Mouse (Mus musculus) liver, embryonic 12.5 days (tissue): ENCODE data around the gene Gm45783. TPM values are rescaled to one million over a fixed set of nuclear protein-coding genes. Genes with fewer than 3 reads are reported as not detected.
"Not testable (repeated sequence)": the region's sequence is repeated elsewhere in the genome, so short reads cannot be mapped to it uniquely, and the experiment has no call there.

Source experiments
- ATAC-seq: fragments of 200-750 bp; cut with Nextera tagmentation; 2 replicates; pipeline ENCODE4 v1.8.0; 2017; ENCODE audit warnings: moderate number of reproducible peaks, mild to moderate bottlenecking, moderate library complexity
- H3K27ac ChIP-seq: fragments of 300-500 bp; sonication (generic); 2 replicates; pipeline ENCODE4 v1.5.1; 2016; ENCODE audit warnings: mild to moderate bottlenecking
- H3K27me3 ChIP-seq: fragments of 300-500 bp; sonication (generic); replicated peaks from 2 replicates; pipeline ENCODE4 v1.6.1; 2016; ENCODE audit warnings: mild to moderate bottlenecking, moderate library complexity
- H3K36me3 ChIP-seq: fragments of 300-500 bp; sonication (generic); 2 replicates; pipeline ENCODE4 v1.6.1; 2016; ENCODE audit warnings: mild to moderate bottlenecking, moderate library complexity
- H3K4me1 ChIP-seq: fragments of 300-500 bp; sonication (generic); 2 replicates; pipeline ENCODE4 v1.6.1; 2016
- H3K4me2 ChIP-seq: fragments of 300-500 bp; sonication (generic); 2 replicates; pipeline ENCODE4 v1.6.1; 2016; ENCODE audit warnings: mild to moderate bottlenecking, moderate library complexity
- H3K4me3 ChIP-seq: fragments of 300-500 bp; sonication (generic); 2 replicates; pipeline ENCODE4 v1.5.1; 2016; ENCODE audit warnings: mild to moderate bottlenecking, moderate library complexity
- H3K9ac ChIP-seq: fragments of 300-500 bp; sonication (generic); 2 replicates; pipeline ENCODE4 v1.6.1; 2016; ENCODE audit warnings: mild to moderate bottlenecking, moderate library complexity
- H3K9me3 ChIP-seq: fragments of 300-500 bp; sonication (generic); replicated peaks from 2 replicates; pipeline ENCODE4 v1.6.1; 2016; ENCODE audit warnings: mild to moderate bottlenecking, moderate library complexity
- WGBS: fragments of 180-500 bp; shearing (Covaris S2); methylation state at CpG from one replicate; pipeline ENCODE4 v1.1.7; 2016; ENCODE audit not compliant: insufficient replicate concordance; 5-methylcytosine and 5-hydroxymethylcytosine counted together
- microRNA-seq: library from miRNA; unstranded; fragments of <30 nt; microRNA quantifications from one replicate; pipeline ENCODE4, GENCODE M21; 2017
- polyA plus RNA-seq: library from polyadenylated mRNA; unstranded; fragments of >200 nt; fragmentation: Nextera tagmentation; extraction: Ambion mirVana; gene quantifications from 2 replicates; pipeline ENCODE4 v1.2.1, GENCODE M21; 2016

Gm45783 gene
- polyA plus RNA-seq = not detected in 2 replicates

- not testable (repeated sequence) for ATAC-seq, H3K9ac ChIP-seq
- WGBS = 41% methylated on average over 12 of the region's 12 CpGs
These were observed at the start of gene Gm45783 for GRCm38 (mm10) chr7:7374431-7374830. Gene Gm45783, minus strand, starts transcription at chr7:7374573.

GRCm38 (mm10) chr7:7399603-7400002 lies 25.2 kb upstream of the Gm45783 start, which contains the start of gene Vmn2r31:
Gene Vmn2r31, minus strand, starts transcription at chr7:7399703.
- not testable (repeated sequence) for H3K4me2 ChIP-seq, H3K9ac ChIP-seq, H3K27ac ChIP-seq, H3K4me3 ChIP-seq, H3K36me3 ChIP-seq, H3K9me3 ChIP-seq, H3K4me1 ChIP-seq, ATAC-seq, H3K27me3 ChIP-seq

More at GRCm38 (mm10) chr7:7374431-7374830, at the start of gene Gm45783:
- not testable (repeated sequence) for H3K27me3 ChIP-seq, H3K9me3 ChIP-seq, H3K27ac ChIP-seq, H3K4me1 ChIP-seq, H3K36me3 ChIP-seq, H3K4me2 ChIP-seq, H3K4me3 ChIP-seq

- H3K27ac ChIP-seq, H3K27me3 ChIP-seq, H3K9ac ChIP-seq, H3K9me3 ChIP-seq, H3K4me2 ChIP-seq, H3K4me1 ChIP-seq, H3K4me3 ChIP-seq, H3K36me3 ChIP-seq, ATAC-seq: not testable (repeated sequence)
- no CpG with 5 or more reads among the region's 1 CpGs for WGBS
These were observed 36.9 kb downstream of the Gm45783 start, which contains the start of gene Vmn2r30 for GRCm38 (mm10) chr7:7337509-7337908. Gene Vmn2r30, minus strand, starts transcription at chr7:7337609.

GRCm38 (mm10) chr7:7295595-7295994 lies 78.8 kb downstream of the Gm45783 start:
- WGBS = 76% methylated on average over 16 of the region's 16 CpGs
- H3K36me3 ChIP-seq = peaks cover 55% of the 10 kb centered on the region
- peaks cover 9% of the 10 kb centered on the region for H3K27me3 ChIP-seq
- H3K27ac ChIP-seq = no peak overlapping the region
- H3K9me3 ChIP-seq = no peaks in the 10 kb centered on the region
- no peak overlapping the region for H3K4me2 ChIP-seq
- H3K9ac ChIP-seq = no peak overlapping the region
- no peak overlapping the region for H3K4me3 ChIP-seq
- ATAC-seq = no peak
- H3K4me1 ChIP-seq = peaks cover 6% of the 10 kb centered on the region; the same call in 1 of the 2 replicates

Small RNA genes lying within 50 kb of the gene (microRNA-seq; reads per million reads assigned to microRNA genes)
- 1.4 reads per million for gene Mir5620

Other genes starting within 250 kb of the Gm45783 start
- 0.42 and 0.44 TPM in 2 replicates for gene Zfp773, start 237.8 kb downstream of the Gm45783 start, polyA plus RNA-seq
- 0.51 and 0.73 TPM in 2 replicates for gene Zfp418, start 203.2 kb downstream of the Gm45783 start, polyA plus RNA-seq
- 2.1 and 2.2 TPM in 2 replicates for gene Zfp772, start 164.6 kb downstream of the Gm45783 start, polyA plus RNA-seq
- 0.07 TPM in 1 of 2 replicates, not detected in the other for gene Vmn2r29, start 127.2 kb downstream of the Gm45783 start, polyA plus RNA-seq
- 1.0 and 1.2 TPM in 2 replicates for gene Gm45844, start 96.3 kb downstream of the Gm45783 start, polyA plus RNA-seq
- 18.4 and 18.9 TPM in 2 replicates for gene Clcn4, start 73.7 kb downstream of the Gm45783 start, polyA plus RNA-seq
- gene Vmn2r30, start 37.0 kb downstream of the Gm45783 start, polyA plus RNA-seq = not detected in 2 replicates
- not detected in 2 replicates for gene Vmn2r31, start 25.1 kb upstream of the Gm45783 start, polyA plus RNA-seq
- gene Vmn2r32, start 105.4 kb upstream of the Gm45783 start, polyA plus RNA-seq = not detected in 2 replicates
- gene Vmn2r33, start 192.2 kb upstream of the Gm45783 start, polyA plus RNA-seq = not detected in 2 replicates